Mouse (Mus musculus): Measurements from ENCODE around the gene Abca17. TPM values are rescaled to one million over a fixed set of nuclear protein-coding genes. Genes with fewer than 3 reads are reported as not detected.

The Abca17 gene
- polyA plus RNA-seq, 1 experiment from 2014 or later: 0.06 TPM

DNA sequence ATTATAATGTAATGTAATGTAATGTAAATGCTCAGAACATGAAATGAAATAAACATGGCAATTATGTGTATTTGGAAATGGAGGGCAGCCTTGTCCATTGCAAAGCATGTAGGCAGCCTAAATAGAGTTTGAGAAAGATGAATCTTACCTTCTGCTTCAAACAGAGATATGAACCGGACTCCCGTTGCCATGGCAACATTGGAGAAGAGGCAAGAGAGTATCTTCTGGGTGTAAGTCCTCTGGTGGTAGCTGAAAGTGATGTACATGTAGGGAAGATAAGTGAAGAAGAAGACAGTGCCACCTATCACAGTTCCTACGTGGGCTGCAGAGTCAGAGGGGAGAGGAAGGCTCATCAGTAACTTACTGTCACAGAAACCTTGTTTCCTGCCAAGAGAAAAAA lies 30.0 kb downstream of the Abca17 start:
- Histone ChIP-seq H3K27me3 (ENCODE audit: control insufficient read depth, insufficient read depth, low read length) (no peaks in the 10 kb centered on the region), H3K4me2 (no peak overlapping the region), H3K9me3 (replicated peaks; ENCODE audit: control insufficient read depth, low read length) (0 out of 2 replicates have a peak, but pooled peaks cover 2% of the 10 kb centered on the region), H3K4me3 (ENCODE audit: low read depth, low read length) (no peak overlapping the region), H3K4me1 (ENCODE audit: control insufficient read depth, insufficient read depth, low read length) (no peaks in the 10 kb centered on the region), H3K9ac (ENCODE audit: low read depth, low read length) (no peak overlapping the region), H3K27ac (ENCODE audit: low read depth, low read length) (no peak overlapping the region), H3K36me3 (ENCODE audit: control insufficient read depth, insufficient read depth, low read length) (no peaks in the 10 kb centered on the region)
- WGBS (ENCODE audit: insufficient replicate concordance): 84% methylated on average over 3 of the region's 3 CpGs
- ATAC-seq (replicated peaks; ENCODE audit: insufficient number of reproducible peaks, low FRiP score, low TSS enrichment): no peak

DNA sequence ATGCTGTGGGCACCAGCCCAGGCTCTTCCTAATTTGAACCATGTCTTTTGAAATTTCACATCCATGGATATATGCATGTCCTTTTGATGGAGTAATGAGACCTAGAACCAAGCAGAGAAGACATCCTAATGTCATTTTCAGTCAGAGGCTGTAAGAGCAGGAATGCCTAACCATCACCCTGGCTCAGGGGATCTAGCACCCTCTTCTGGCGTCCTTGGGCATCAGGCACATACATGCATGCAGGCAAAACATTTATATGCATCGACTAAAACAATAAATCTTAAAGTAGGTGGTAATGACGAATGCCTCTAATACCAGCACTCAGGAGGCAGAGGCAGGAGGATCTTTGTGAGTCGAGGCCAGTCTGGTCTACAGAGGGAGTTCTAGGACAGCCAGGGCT lies 43.4 kb downstream of the Abca17 start:
- H3K27me3 ChIP-seq (ENCODE audit: control insufficient read depth, insufficient read depth, low read length): no peaks in the 10 kb centered on the region
- ATAC-seq (replicated peaks; ENCODE audit: insufficient number of reproducible peaks, low FRiP score, low TSS enrichment): no peak
- H3K27ac ChIP-seq (ENCODE audit: low read depth, low read length): no peak overlapping the region
- H3K4me2 ChIP-seq: no peak overlapping the region
- no peak overlapping the region for H3K9ac ChIP-seq (ENCODE audit: low read depth, low read length)
- H3K4me1 ChIP-seq (ENCODE audit: control insufficient read depth, insufficient read depth, low read length): no peaks in the 10 kb centered on the region
- no peaks in the 10 kb centered on the region for H3K9me3 ChIP-seq (replicated peaks; ENCODE audit: control insufficient read depth, low read length)
- WGBS (ENCODE audit: insufficient replicate concordance): 44% methylated on average over 4 of the region's 4 CpGs
- no peak overlapping the region for H3K4me3 ChIP-seq (ENCODE audit: low read depth, low read length)
- H3K36me3 ChIP-seq (ENCODE audit: control insufficient read depth, insufficient read depth, low read length): no peaks in the 10 kb centered on the region

- H3K27me3 ChIP-seq (ENCODE audit: control insufficient read depth, insufficient read depth, low read length): no peaks in the 10 kb centered on the region
- 0 out of 2 replicates have a peak, but pooled peaks have one; percentile 61 for ATAC-seq (replicated peaks; ENCODE audit: insufficient number of reproducible peaks, low FRiP score, low TSS enrichment)
- H3K4me1 ChIP-seq (ENCODE audit: control insufficient read depth, insufficient read depth, low read length): no peaks in the 10 kb centered on the region
- no peak overlapping the region for H3K27ac ChIP-seq (ENCODE audit: low read depth, low read length)
- no peaks in the 10 kb centered on the region for H3K9me3 ChIP-seq (replicated peaks; ENCODE audit: control insufficient read depth, low read length)
- H3K9ac ChIP-seq (ENCODE audit: low read depth, low read length): no peak overlapping the region
- H3K36me3 ChIP-seq (ENCODE audit: control insufficient read depth, insufficient read depth, low read length): no peaks in the 10 kb centered on the region
- 21% methylated on average over 4 of the region's 4 CpGs for WGBS (ENCODE audit: insufficient replicate concordance)
- no peak overlapping the region for H3K4me2 ChIP-seq
- H3K4me3 ChIP-seq (ENCODE audit: low read depth, low read length): no peak overlapping the region
Measured at GRCm38 (mm10) chr17:24300651-24301050, 50.2 kb downstream of the Abca17 start.

- ATAC-seq (replicated peaks; ENCODE audit: insufficient number of reproducible peaks, low FRiP score, low TSS enrichment): no peak
- Histone ChIP-seq H3K27ac (ENCODE audit: low read depth, low read length) (no peak overlapping the region), H3K36me3 (ENCODE audit: control insufficient read depth, insufficient read depth, low read length) (no peaks in the 10 kb centered on the region), H3K9me3 (replicated peaks; ENCODE audit: control insufficient read depth, low read length) (no peaks in the 10 kb centered on the region), H3K4me2 (no peak overlapping the region), H3K9ac (ENCODE audit: low read depth, low read length) (no peak overlapping the region), H3K27me3 (ENCODE audit: control insufficient read depth, insufficient read depth, low read length) (no peaks in the 10 kb centered on the region), H3K4me3 (ENCODE audit: low read depth, low read length) (no peak overlapping the region), H3K4me1 (ENCODE audit: control insufficient read depth, insufficient read depth, low read length) (no peaks in the 10 kb centered on the region)
- WGBS (ENCODE audit: insufficient replicate concordance): 64% methylated on average over 5 of the region's 5 CpGs
Measured at GRCm38 (mm10) chr17:24289338-24289737, 61.5 kb downstream of the Abca17 start.

GRCm38 (mm10) chr17:24288477-24288876 lies 62.4 kb downstream of the Abca17 start:
- Histone ChIP-seq H3K4me3 (ENCODE audit: low read depth, low read length) (no peak overlapping the region), H3K27ac (ENCODE audit: low read depth, low read length) (no peak overlapping the region), H3K27me3 (ENCODE audit: control insufficient read depth, insufficient read depth, low read length) (no peaks in the 10 kb centered on the region), H3K4me2 (no peak overlapping the region), H3K9me3 (replicated peaks; ENCODE audit: control insufficient read depth, low read length) (no peaks in the 10 kb centered on the region), H3K36me3 (ENCODE audit: control insufficient read depth, insufficient read depth, low read length) (no peaks in the 10 kb centered on the region), H3K9ac (ENCODE audit: low read depth, low read length) (no peak overlapping the region), H3K4me1 (ENCODE audit: control insufficient read depth, insufficient read depth, low read length) (no peaks in the 10 kb centered on the region)
- no peak for ATAC-seq (replicated peaks; ENCODE audit: insufficient number of reproducible peaks, low FRiP score, low TSS enrichment)
- WGBS (ENCODE audit: insufficient replicate concordance): 73% methylated on average over 9 of the region's 9 CpGs

GRCm38 (mm10) chr17:24285680-24286079 lies 65.2 kb downstream of the Abca17 start:
- Histone ChIP-seq H3K36me3 (ENCODE audit: control insufficient read depth, insufficient read depth, low read length) (no peaks in the 10 kb centered on the region), H3K4me2 (no peak overlapping the region), H3K9me3 (replicated peaks; ENCODE audit: control insufficient read depth, low read length) (no peaks in the 10 kb centered on the region), H3K4me3 (ENCODE audit: low read depth, low read length) (no peak overlapping the region), H3K4me1 (ENCODE audit: control insufficient read depth, insufficient read depth, low read length) (no peaks in the 10 kb centered on the region), H3K27ac (ENCODE audit: low read depth, low read length) (no peak overlapping the region), H3K9ac (ENCODE audit: low read depth, low read length) (no peak overlapping the region), H3K27me3 (ENCODE audit: control insufficient read depth, insufficient read depth, low read length) (no peaks in the 10 kb centered on the region)
- WGBS (ENCODE audit: insufficient replicate concordance): 63% methylated on average over 3 of the region's 3 CpGs
- no peak for ATAC-seq (replicated peaks; ENCODE audit: insufficient number of reproducible peaks, low FRiP score, low TSS enrichment)

DNA sequence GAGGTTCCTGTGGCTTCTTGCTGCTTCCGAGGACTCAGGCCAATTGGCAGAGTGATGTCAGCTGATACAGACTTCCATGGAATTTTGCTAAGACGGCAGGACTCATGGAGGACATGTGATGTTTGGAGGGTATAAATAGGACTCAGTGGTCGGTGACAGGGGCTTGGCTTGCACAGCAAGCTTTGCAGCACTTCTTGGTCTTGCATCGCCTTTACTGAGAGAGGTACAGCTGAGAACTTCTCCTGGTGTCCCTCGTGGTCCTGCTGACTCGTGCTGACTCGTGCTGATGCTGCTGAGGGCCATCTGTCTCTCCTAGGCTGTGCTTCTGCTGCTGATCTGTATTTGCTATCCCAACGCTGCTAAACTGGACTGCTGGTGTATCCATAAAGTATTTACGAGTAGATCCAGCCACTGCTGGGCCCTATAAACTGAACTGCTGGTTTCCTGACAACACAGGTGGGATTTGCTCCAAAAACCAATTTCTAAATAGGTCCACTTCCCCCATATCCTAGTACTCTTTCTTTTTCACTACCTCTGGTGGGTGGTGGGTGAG lies 67.5 kb downstream of the Abca17 start:
- H3K27me3 ChIP-seq (ENCODE audit: control insufficient read depth, insufficient read depth, low read length): no peaks in the 10 kb centered on the region
- H3K27ac ChIP-seq (ENCODE audit: low read depth, low read length): no peak overlapping the region
- no peak overlapping the region for H3K9ac ChIP-seq (ENCODE audit: low read depth, low read length)
- H3K4me3 ChIP-seq (ENCODE audit: low read depth, low read length): no peak overlapping the region
- no peak for ATAC-seq (replicated peaks; ENCODE audit: insufficient number of reproducible peaks, low FRiP score, low TSS enrichment)
- no peaks in the 10 kb centered on the region for H3K4me1 ChIP-seq (ENCODE audit: control insufficient read depth, insufficient read depth, low read length)
- H3K36me3 ChIP-seq (ENCODE audit: control insufficient read depth, insufficient read depth, low read length): no peaks in the 10 kb centered on the region
- 52% methylated on average over 9 of the region's 9 CpGs for WGBS (ENCODE audit: insufficient replicate concordance)
- H3K9me3 ChIP-seq (replicated peaks; ENCODE audit: control insufficient read depth, low read length): no peaks in the 10 kb centered on the region
- H3K4me2 ChIP-seq: no peak overlapping the region

- Histone ChIP-seq H3K36me3 (ENCODE audit: control insufficient read depth, insufficient read depth, low read length) (no peaks in the 10 kb centered on the region), H3K4me1 (ENCODE audit: control insufficient read depth, insufficient read depth, low read length) (no peaks in the 10 kb centered on the region), H3K27ac (ENCODE audit: low read depth, low read length) (no peak overlapping the region), H3K27me3 (ENCODE audit: control insufficient read depth, insufficient read depth, low read length) (no peaks in the 10 kb centered on the region), H3K4me2 (no peak overlapping the region), H3K9ac (ENCODE audit: low read depth, low read length) (no peak overlapping the region), H3K4me3 (ENCODE audit: low read depth, low read length) (no peak overlapping the region), H3K9me3 (replicated peaks; ENCODE audit: control insufficient read depth, low read length) (peaks cover 3% of the 10 kb centered on the region; the same call in 1 of the 2 replicates)
- no peak for ATAC-seq (replicated peaks; ENCODE audit: insufficient number of reproducible peaks, low FRiP score, low TSS enrichment)
- 63% methylated on average over 4 of the region's 4 CpGs for WGBS (ENCODE audit: insufficient replicate concordance)
Measured at GRCm38 (mm10) chr17:24282637-24283036, 68.2 kb downstream of the Abca17 start.

GRCm38 (mm10) chr17:24279907-24280306 lies 71.0 kb downstream of the Abca17 start:
- Histone ChIP-seq H3K4me1 (ENCODE audit: control insufficient read depth, insufficient read depth, low read length) (no peaks in the 10 kb centered on the region), H3K36me3 (ENCODE audit: control insufficient read depth, insufficient read depth, low read length) (no peaks in the 10 kb centered on the region), H3K4me3 (ENCODE audit: low read depth, low read length) (no peak overlapping the region), H3K4me2 (no peak overlapping the region), H3K9ac (ENCODE audit: low read depth, low read length) (no peak overlapping the region), H3K27me3 (ENCODE audit: control insufficient read depth, insufficient read depth, low read length) (no peaks in the 10 kb centered on the region), H3K9me3 (replicated peaks; ENCODE audit: control insufficient read depth, low read length) (peaks cover 5% of the 10 kb centered on the region; the same call in 1 of the 2 replicates), H3K27ac (ENCODE audit: low read depth, low read length) (no peak overlapping the region)
- ATAC-seq (replicated peaks; ENCODE audit: insufficient number of reproducible peaks, low FRiP score, low TSS enrichment): no peak
- 74% methylated on average over 4 of the region's 4 CpGs for WGBS (ENCODE audit: insufficient replicate concordance)
